Mouse (Mus musculus) layer of hippocampus, adult 2 months (tissue): ENCODE measurements around the gene Ift57. TPM values are rescaled to one million over a fixed set of nuclear protein-coding genes. Genes with fewer than 3 reads are reported as not detected.

Experiments used
- DNase-seq, 2 experiments: peaks; one replicate each; pipeline ENCODE4 v3.0.0; 2022; ENCODE audit warnings: low spot score in 2 of 2
- H3K27ac ChIP-seq: fragments of 200-600 bp; 2 replicates; pipeline ENCODE4 v1.8.1; 2022
- H3K4me3 ChIP-seq: fragments of 200-600 bp; 2 replicates; pipeline ENCODE4 v1.8.1; 2022; ENCODE audit warnings: mild to moderate bottlenecking
- CTCF ChIP-seq: fragments of 200-600 bp; conservative IDR thresholded peaks from 2 replicates; pipeline ENCODE4 v1.8.1; 2022; ENCODE audit warnings: antibody characterized with exemption, mild to moderate bottlenecking, moderate library complexity
- long read RNA-seq, 2 experiments: library from polyadenylated mRNA; stranded (forward); transcript quantifications; one replicate each; pipeline ENCODE4 v2.0.0; 2021; ENCODE audit warnings: borderline mapping rate in 2 of 2
- total RNA-seq, 2 experiments: library from RNA; stranded (reverse); gene quantifications; 2 replicates each; pipeline ENCODE4 v1.2.3; 2021

Ift57 gene
- total RNA-seq, result 10 to 100 TPM; 53.7 to 53.8 TPM
- long read RNA-seq, experiment 1, transcript Ift57-201 (11 exons, 2,601 nt), result major isoform, 37 of 46 reads
- long read RNA-seq, experiment 1, partial matches to known transcripts, result 3 of 46 reads
- long read RNA-seq, experiment 1, other reads (novel, unspliced or antisense), result 5 of 46 reads
- long read RNA-seq, experiment 2, transcript Ift57-201 (11 exons, 2,601 nt), result major isoform, 45 of 53 reads
- long read RNA-seq, experiment 2, partial matches to known transcripts, result 5 of 53 reads
- long read RNA-seq, experiment 2, other reads (novel, unspliced or antisense), result 3 of 53 reads

DNA sequence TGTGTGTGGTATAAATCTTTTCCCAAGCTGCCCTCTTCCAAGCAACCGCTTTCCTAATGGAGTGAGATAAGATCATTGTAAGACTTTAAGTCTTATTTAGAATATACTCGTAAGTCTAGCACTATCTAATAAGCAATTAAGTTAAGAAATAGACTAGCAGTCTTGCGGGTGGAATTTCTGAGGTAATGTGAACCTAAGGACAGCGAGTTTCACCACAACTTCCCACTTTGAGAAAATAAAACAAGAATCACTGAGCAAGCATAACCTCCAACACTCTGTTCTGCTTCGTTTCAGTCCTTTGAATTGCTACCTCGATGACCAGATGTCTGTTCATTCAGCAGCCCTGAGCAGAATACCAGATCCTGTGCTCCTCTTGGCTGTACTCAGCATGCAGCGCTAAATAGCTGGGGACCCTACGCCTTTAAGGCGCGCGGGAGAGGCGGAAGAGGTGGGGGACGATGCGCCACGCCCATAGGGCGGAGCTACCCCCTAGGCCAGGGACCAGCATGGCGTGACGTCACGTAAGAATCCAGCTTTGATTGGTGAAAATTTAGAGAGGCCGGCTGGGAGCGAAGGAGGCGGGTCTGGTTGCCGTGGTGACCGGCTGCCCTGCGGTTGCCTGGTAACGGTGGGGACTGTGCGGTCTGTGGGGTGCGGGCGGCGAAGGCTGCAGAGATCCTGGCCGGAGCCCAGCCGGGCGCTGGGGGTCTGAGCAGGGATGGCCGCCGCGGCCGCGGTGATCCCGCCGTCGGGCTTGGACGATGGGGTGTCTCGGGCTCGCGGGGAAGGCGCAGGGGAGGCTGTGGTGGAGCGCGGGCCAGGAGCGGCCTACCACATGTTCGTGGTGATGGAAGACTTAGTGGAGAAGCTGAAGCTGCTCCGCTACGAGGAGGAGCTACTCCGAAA, at the start of gene Ift57:
Gene Ift57 (plus strand): TSS at position 614 of the 906 bp plus-strand sequence.
- DNase-seq, result peak; percentile 99
- peak within 1 kb of the TSS; percentile 83 for H3K4me3 ChIP-seq
- H3K27ac ChIP-seq, result peak within 1 kb of the TSS; percentile 91
- TF ChIP-seq CTCF, result no peak

DNA sequence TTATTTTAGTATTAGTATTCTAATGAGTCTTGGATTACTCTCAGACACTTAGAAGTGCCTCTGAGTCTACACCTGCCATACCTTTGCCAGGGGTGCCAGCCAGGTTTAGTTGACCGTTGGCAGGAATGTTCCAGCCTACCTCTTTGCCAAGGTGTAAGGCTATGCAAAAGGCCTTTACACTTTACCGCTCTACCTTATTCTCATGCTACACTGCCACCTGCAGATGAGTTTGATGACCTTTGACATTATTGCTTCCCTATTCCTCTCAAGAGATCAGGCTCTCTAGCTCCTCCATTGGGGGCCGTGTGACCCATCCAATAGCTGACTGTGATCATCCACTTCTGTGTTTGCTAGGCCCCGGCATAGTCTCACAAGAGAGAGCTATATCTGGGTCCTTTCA, 41.9 kb upstream of the Ift57 start:
- Histone ChIP-seq H3K27ac (no peak overlapping the region), H3K4me3 (no peak overlapping the region)
- no peak for TF ChIP-seq CTCF
- no peak for DNase-seq

DNA sequence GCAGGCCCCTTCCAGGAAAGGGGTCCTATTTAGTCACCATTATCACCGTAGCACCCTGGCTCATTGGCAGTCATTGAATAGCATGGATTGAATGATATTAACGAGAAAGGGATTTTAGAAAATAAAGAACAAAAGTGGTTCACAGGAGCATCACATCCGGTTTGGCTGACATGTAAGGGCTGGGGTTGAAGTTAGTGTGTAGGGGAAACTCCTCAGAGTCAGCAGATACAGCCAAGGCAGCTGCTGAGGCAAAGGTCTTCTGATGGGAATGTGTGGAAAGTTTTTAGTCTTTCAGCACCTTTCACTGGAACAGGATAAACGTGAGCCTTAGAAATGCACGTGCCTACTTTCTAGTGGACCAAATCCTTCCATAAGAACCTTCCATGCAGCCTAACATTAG, 41.0 kb upstream of the Ift57 start:
- Histone ChIP-seq H3K4me3 (no peak overlapping the region), H3K27ac (no peak overlapping the region)
- TF ChIP-seq CTCF, result no peak
- no peak for DNase-seq

DNA sequence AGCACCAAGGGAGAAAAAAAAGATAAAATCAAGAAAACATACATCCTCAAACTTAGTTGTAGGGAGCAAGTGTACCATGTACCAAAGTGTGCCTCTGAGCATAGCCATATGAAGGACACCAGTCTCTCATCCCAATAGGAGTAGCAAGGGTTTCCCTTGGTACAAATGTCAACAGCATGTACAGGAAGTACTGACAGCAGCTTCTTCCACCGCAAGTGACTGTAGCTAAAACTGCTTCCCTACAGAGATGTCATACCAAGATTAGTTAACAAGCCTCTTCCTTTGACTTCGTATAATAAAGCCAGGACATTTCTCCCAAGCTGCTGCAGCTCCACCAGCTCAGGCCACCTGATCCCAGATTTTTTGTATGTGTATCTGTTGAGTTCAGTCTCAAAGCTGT, 39.9 kb upstream of the Ift57 start:
- Histone ChIP-seq H3K27ac (no peak overlapping the region), H3K4me3 (no peak overlapping the region)
- TF ChIP-seq CTCF, result no peak
- DNase-seq, result no peak

DNA sequence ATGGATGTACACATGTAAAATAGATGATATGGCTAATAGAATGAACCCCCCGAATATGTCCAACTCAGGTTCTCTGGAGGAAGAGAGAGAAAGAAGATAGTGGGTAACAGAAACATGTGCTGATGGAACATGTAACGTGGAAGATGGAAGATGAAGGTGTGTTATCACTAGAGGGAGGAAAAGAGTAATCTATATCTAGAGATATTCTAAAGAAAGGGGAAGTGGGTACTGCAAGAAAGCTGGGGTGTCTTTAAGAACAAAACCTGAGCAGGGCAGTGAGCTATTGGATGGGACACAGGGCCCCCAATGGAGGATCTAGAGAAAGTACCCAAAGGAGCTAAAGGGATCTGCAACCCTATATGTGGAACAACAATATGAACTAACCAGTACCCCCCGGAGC, 38.9 kb upstream of the Ift57 start:
- Histone ChIP-seq H3K27ac (no peak overlapping the region), H3K4me3 (no peak overlapping the region)
- DNase-seq, result no peak
- no peak for TF ChIP-seq CTCF

DNA sequence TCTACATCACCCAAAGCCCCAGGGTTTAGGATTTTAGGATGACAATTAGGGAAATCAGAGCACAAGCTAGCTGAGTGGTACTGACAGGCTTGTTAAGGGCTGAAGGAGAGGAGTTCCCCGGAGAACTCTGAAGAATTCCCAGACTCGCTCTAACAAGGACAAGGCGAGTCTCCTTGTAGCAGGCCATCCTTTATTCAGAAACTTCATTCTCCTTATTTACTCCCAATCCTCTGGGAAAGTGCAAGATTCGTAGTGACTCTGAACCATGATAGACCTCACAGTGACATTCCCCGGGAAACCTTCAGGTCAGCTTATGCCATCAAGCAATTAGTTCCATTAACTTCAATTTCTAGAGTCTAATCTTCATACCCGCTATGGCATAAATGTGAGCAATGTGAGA, 36.8 kb upstream of the Ift57 start:
- Histone ChIP-seq H3K27ac (no peak overlapping the region), H3K4me3 (no peak overlapping the region)
- DNase-seq, result no peak
- TF ChIP-seq CTCF, result no peak

DNA sequence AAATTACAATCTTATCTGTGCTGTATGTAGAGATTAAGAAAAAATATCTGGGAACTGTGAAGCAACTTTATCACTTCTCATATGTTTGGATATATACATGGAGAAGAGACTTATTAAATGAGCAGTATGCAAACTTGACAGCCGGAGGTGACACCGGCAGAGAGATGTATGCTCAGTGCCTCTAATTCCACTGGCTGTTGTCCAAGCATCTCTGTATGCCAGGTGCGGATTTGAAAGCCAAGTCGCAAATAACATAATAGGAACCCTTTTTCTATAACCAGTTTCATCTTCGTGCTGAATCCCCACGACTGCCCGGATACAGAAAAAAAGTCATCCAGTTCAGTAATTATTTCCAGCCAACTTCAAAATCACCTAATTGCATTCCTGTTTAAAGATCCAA, 34.4 kb upstream of the Ift57 start:
- Histone ChIP-seq H3K4me3 (no peak overlapping the region), H3K27ac (no peak overlapping the region)
- DNase-seq, result no peak
- no peak for TF ChIP-seq CTCF

DNA sequence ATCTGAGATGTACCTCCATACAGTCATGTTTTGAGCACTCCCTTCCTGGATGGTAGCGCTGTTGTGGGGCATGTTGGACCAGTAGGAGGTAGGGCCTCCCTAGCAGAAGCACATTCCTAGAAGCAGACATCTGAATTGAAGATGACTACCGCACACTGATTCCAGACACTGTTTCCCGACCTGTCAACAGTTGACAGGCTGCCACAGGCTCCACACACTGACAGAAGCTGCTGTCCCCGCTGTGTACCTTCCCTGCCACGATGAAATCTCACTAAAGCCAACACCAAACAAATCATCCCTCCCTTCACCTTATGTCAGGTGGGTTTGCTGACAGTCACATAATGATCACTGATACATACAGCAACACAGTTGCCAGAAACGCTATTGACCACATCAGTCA, 19.4 kb upstream of the Ift57 start:
- Histone ChIP-seq H3K27ac (no peak overlapping the region), H3K4me3 (no peak overlapping the region)
- DNase-seq, result no peak
- TF ChIP-seq CTCF, result no peak

DNA sequence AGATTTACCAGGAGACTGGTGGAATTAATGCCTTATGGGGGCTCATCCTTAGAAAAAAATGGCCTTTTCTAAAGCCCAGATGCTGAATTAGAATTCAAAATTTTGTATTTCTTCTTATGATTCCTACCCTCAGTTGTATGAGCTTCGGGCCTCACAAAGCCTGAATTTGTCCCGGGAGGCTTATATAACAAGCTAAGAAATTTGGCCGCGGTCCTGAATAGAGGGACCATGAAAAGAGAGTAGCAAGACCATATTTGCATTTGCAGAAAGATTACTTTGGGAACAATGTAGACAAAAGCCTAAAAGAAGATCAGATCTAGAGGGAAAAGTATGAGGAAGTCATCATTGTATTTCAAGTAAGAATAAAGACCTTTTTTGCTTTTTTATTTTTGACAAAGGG, 14.1 kb upstream of the Ift57 start:
- Histone ChIP-seq H3K27ac (no peak overlapping the region), H3K4me3 (no peak overlapping the region)
- DNase-seq, result no peak
- no peak for TF ChIP-seq CTCF

DNA sequence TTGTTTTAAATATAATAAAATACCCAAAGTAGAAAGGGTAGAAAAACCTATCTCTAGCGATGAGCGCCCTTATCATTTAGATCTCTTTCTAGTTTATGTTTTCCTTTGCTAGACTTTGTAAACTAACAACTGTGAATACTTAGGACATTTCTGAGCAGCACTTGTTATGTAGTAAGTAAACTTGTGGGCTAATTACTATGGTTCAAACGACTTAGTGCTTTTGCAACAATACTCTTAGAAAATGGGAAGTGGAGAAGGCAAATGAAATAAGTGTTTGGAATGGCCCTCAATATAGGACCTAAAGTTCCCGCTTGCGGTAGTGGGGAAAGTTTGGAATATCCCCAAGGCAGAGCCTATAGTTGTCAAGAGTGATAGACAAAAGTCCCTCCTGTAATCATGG, 788 bp downstream of the Ift57 start:
- Histone ChIP-seq H3K27ac (peak overlapping the region; percentile 91), H3K4me3 (peak overlapping the region; percentile 83)
- DNase-seq, result no peak
- TF ChIP-seq CTCF, result no peak

DNA sequence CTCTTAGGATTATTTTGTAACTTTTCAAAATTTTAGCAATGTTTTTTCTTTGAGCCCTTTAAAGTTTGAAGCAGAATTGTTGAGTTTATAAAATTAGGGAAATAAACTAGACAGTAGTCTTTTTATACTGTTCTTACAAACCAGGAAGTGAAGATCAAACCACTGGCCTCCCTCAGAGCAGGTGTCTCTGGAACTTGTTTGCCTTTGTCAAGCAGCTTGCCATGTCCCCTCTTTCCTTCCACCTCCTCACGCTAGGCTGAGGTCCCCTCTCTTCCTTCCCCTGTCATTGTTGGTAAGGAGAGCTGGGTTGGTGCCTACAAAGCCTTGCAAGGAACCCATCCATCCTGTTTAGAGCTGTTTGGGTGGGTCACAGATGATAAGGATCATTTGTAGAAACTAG, 9.0 kb downstream of the Ift57 start:
- no peak overlapping the region for H3K27ac ChIP-seq
- H3K4me3 ChIP-seq, result no peak overlapping the region
- DNase-seq, result no peak
- TF ChIP-seq CTCF, result no peak

DNA sequence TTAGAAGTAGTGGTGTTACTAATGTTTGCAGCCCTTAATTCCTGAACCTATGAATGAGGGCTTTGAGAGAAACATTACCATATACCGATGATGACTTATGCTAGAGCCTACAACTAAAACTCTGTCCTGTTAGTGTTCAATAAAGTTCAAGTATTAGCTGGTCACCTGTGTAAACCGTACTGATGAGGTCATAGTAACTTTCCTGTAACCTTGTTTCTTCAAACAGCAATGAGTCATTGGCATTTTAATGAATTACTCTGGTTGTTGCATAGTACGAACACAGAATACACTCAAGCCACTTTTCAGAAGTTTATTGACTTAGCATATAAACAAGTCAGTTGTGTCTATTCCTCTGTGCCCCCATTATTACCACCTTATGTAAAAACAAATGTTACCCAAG, 11.2 kb downstream of the Ift57 start:
- no peak overlapping the region for H3K27ac ChIP-seq
- TF ChIP-seq CTCF, result no peak
- H3K4me3 ChIP-seq, result no peak overlapping the region
- no peak for DNase-seq

DNA sequence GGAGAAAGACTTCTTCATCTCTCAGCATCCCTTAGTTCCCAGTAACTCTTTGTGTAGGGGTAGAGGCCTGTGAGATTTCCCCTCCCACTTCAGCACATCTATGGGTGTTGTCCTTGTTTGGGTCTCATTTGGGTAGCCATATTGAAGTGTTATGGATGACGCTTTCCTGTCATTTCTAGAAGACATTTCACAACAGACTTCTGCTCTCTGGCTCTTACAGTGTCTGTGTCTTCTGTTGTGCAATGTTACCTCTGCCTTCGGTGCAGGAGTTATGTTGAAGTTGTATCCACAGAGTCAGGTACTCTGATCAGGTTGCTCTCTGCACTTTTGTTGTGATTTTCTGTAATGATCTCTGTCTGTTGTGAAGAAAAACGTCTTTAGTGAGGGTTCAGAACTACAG, 14.3 kb downstream of the Ift57 start:
- H3K27ac ChIP-seq, result no peak overlapping the region
- H3K4me3 ChIP-seq, result no peak overlapping the region
- no peak for TF ChIP-seq CTCF
- DNase-seq, result no peak

DNA sequence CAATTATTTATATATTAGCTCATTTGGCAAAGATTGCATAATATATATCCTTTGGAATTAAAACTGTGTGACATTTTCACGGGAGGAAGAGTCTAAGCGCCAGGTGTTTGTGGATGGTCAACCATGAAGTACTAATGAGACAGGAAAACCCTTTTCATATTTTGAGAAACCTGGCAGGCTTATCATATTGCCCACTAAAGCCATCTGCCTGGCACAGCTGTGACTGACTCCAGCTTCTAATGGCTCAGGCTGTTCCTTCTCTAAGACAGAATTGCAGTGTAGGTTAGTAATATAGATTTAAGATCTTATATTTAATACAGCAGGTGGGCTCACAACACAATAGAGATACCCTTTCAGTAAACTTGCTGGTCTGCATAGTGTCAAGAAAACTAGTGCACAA, 21.6 kb downstream of the Ift57 start:
- no peak for TF ChIP-seq CTCF
- H3K4me3 ChIP-seq, result no peak overlapping the region
- no peak overlapping the region for H3K27ac ChIP-seq
- no peak for DNase-seq
